Mouse (Mus musculus) adrenal gland, adult 8-10 months (tissue): ENCODE results near the gene Pdx1. TPM values are rescaled to one million over a fixed set of nuclear protein-coding genes. Genes with fewer than 3 reads are reported as not detected.

ENCODE experiments used
- DNase-seq: peaks from one replicate; pipeline ENCODE4 v3.0.0; 2022
- total RNA-seq, 4 experiments: library from RNA; stranded (reverse); gene quantifications; 2 replicates each; pipeline ENCODE4 v1.2.4; 2022

The Pdx1 gene
- not detected for total RNA-seq

GRCm38 (mm10) chr5:147269926-147270672 is at the start of gene Pdx1:
TSS of gene Pdx1 (plus strand) at chr5:147269959.
- DNase-seq, result no peak

- DNase-seq, result peak; percentile 65
These were observed 42.2 kb upstream of the Pdx1 start for GRCm38 (mm10) chr5:147227354-147228112.

- no peak for DNase-seq
These were observed 34.1 kb upstream of the Pdx1 start for GRCm38 (mm10) chr5:147235406-147236309.

- no peak for DNase-seq
These were observed 25.9 kb upstream of the Pdx1 start for GRCm38 (mm10) chr5:147243908-147244307.

- no peak for DNase-seq
These were observed 9.6 kb upstream of the Pdx1 start for GRCm38 (mm10) chr5:147260189-147260588.

- DNase-seq, result no peak
These were observed 9.0 kb upstream of the Pdx1 start for GRCm38 (mm10) chr5:147260778-147261177.

- no peak for DNase-seq
These were observed 7.7 kb upstream of the Pdx1 start for GRCm38 (mm10) chr5:147261899-147262541.

- DNase-seq, result no peak
These were observed 5.8 kb upstream of the Pdx1 start for GRCm38 (mm10) chr5:147263945-147264344.

GRCm38 (mm10) chr5:147267434-147267833 is 2.3 kb upstream of the Pdx1 start:
- DNase-seq, result no peak

- no peak for DNase-seq
These were observed 1.0 kb upstream of the Pdx1 start for GRCm38 (mm10) chr5:147268728-147269127.

- no peak for DNase-seq
These were observed 388 bp upstream of the Pdx1 start for GRCm38 (mm10) chr5:147269371-147269770.

- DNase-seq, result no peak
These were observed 1.2 kb downstream of the Pdx1 start for GRCm38 (mm10) chr5:147270673-147271655.

- DNase-seq, result no peak
These were observed 2.5 kb downstream of the Pdx1 start for GRCm38 (mm10) chr5:147272046-147272807.

GRCm38 (mm10) chr5:147272808-147273345 is 3.1 kb downstream of the Pdx1 start:
- no peak for DNase-seq

- DNase-seq, result no peak
These were observed 4.7 kb downstream of the Pdx1 start for GRCm38 (mm10) chr5:147274174-147275141.

GRCm38 (mm10) chr5:147275761-147276160 is 6.0 kb downstream of the Pdx1 start:
- no peak for DNase-seq

- no peak for DNase-seq
These were observed 7.2 kb downstream of the Pdx1 start for GRCm38 (mm10) chr5:147276701-147277546.

- DNase-seq, result no peak
These were observed 7.8 kb downstream of the Pdx1 start for GRCm38 (mm10) chr5:147277547-147277925.
